Mouse (Mus musculus) hindbrain, embryonic 13.5 days (tissue): ENCODE results near the gene Copz1. TPM values are rescaled to one million over a fixed set of nuclear protein-coding genes. Genes with fewer than 3 reads are reported as not detected.

Source experiments
- ATAC-seq: fragments of 200-750 bp; cut with Nextera tagmentation; 2 replicates; pipeline ENCODE4 v1.8.0; 2017; ENCODE audit warnings: moderate TSS enrichment; ENCODE audit not compliant: low FRiP score
- H3K27ac ChIP-seq: fragments of 300-500 bp; sonication (generic); 2 replicates; pipeline ENCODE4 v1.5.1; 2015; ENCODE audit warnings: inconsistent platforms, mild to moderate bottlenecking, moderate library complexity
- H3K27me3 ChIP-seq: fragments of 300-500 bp; sonication (generic); 2 replicates; pipeline ENCODE4 v1.6.1; 2015; ENCODE audit warnings: mild to moderate bottlenecking, inconsistent platforms
- H3K36me3 ChIP-seq: fragments of 300-500 bp; sonication (generic); 2 replicates; pipeline ENCODE4 v1.6.1; 2015; ENCODE audit warnings: mild to moderate bottlenecking, inconsistent platforms
- H3K4me1 ChIP-seq: fragments of 300-500 bp; sonication (generic); replicated peaks from 2 replicates; pipeline ENCODE4 v1.6.1; 2015; ENCODE audit warnings: inconsistent platforms
- H3K4me2 ChIP-seq: fragments of 300-500 bp; sonication (generic); 2 replicates; pipeline ENCODE4 v1.6.1; 2015; ENCODE audit warnings: inconsistent platforms, mild to moderate bottlenecking, moderate library complexity
- H3K4me3 ChIP-seq: fragments of 300-500 bp; sonication (generic); 2 replicates; pipeline ENCODE4 v1.5.1; 2015; ENCODE audit warnings: mild to moderate bottlenecking, inconsistent platforms
- H3K9ac ChIP-seq: fragments of 300-500 bp; sonication (generic); 2 replicates; pipeline ENCODE4 v1.6.1; 2015; ENCODE audit warnings: mild to moderate bottlenecking, inconsistent platforms
- H3K9me3 ChIP-seq: fragments of 300-500 bp; sonication (generic); 2 replicates; pipeline ENCODE4 v1.6.1; 2016; ENCODE audit warnings: inconsistent platforms
- WGBS: fragments of 180-500 bp; shearing (Covaris S2); methylation state at CpG from one replicate; pipeline ENCODE4 v1.1.7; 2015; 5-methylcytosine and 5-hydroxymethylcytosine counted together
- polyA plus RNA-seq: library from polyadenylated mRNA; unstranded; fragments of >200 nt; fragmentation: Nextera tagmentation; extraction: Ambion mirVana; gene quantifications from 2 replicates; pipeline ENCODE4 v1.2.1, GENCODE M21; 2015

The Copz1 gene
- polyA plus RNA-seq, 1 experiment from 2014 or later = 222 TPM

DNA sequence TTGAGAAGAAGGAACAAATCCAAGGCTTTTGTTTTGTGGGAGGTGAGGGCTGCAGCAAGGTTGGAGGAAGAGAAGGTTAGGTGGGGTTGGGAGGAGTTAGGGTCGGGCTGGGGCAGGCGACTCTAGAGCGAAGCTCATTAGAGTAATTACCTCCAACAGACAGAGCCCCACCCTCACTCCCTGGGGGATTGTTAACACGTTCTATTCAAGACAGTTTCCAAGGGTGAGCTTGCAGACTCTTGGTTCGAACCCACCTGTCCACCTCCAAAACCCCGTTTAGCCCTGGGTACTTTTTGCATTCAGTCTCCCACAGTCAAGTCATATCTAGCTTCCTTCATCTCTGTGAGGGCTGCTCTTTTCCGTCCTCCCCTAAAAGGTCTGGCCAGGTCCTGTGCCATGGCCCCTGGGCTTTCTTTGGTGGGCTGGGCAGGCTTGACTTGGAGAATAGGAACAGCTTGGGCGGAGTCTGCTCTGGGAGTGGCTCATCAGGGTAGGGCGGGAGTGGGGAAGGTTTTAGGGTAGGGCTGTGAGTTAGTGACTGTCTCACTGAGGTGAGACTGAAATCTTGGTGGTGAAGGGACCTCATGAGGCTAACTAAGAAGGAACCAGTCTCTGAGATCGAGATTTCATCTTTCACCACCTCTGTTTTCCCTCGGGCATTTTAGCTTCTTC lies 64.6 kb downstream of the Copz1 start:
- Histone ChIP-seq H3K4me1 (peaks cover 70% of the 10 kb centered on the region), H3K9ac (no peak overlapping the region), H3K4me2 (no peak overlapping the region), H3K27ac (no peak overlapping the region), H3K36me3 (no peaks in the 10 kb centered on the region), H3K4me3 (no peak overlapping the region), H3K9me3 (no peaks in the 10 kb centered on the region), H3K27me3 (peaks cover 45% of the 10 kb centered on the region)
- WGBS = 26% methylated on average over 11 of the region's 11 CpGs
- ATAC-seq = no peak

DNA sequence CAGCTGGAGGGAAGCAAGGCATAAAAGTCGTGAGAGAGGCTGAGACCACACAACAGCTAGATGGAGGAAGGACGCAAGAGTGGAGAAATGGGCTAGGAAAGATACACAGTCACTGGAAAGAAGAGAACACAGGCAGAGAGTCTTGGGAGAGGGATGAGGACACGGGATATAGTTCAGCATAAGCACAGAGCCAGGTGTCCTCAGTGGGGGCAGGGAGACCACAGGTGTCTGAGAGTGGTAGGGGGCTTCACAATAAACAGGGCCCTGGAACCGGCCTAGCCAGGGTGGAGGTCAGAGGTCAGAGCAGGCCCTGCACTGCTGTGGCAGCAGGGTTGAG lies 66.3 kb downstream of the Copz1 start:
- H3K4me1 ChIP-seq = peaks cover 60% of the 10 kb centered on the region

DNA sequence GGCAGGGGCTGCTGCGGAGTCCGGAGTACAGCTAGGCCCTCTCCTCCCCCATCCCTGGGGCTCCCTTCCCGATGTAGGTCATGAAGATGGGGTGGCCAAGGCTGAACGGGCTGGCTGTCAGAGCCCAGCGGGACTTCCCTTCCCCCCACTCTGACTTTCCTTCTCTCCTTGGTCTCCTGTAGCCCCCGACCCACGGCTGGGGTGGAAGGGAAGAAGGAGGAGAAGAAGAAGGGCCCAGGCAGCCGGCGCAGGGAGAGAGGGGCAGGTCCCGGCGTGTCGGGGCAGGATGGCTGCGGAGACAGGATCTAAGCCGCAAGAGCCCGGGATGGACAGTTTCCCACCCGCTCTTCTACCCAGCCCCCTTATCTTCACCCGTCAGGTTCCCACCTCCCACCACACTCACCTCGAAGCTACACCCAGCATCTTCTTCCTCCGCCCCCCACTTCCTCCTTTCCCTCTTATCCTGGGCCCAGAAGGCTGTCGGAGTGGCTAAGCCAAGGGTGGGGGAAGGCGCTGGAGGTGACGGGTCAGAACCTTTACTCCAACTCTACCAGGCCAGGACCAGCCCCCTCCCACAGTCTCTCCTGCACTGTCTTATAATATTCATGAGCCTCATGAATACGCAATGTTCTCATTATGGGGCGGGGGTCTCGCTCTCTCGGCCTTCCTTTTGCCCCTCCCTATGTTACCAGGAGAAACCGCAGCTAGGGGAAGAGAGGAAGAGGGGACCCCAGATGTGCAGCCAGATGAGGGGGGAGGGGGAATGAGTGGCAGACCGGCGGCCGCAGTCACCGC lies 66.8 kb downstream of the Copz1 start:
- Histone ChIP-seq H3K4me1 (peaks cover 55% of the 10 kb centered on the region), H3K36me3 (no peaks in the 10 kb centered on the region)

More for the DNA sequence above, 66.3 kb downstream of the Copz1 start:
- H3K4me3 ChIP-seq = peak overlapping the region; percentile 61
- H3K9me3 ChIP-seq = no peaks in the 10 kb centered on the region
- ATAC-seq = no peak
- H3K27me3 ChIP-seq = peaks cover 45% of the 10 kb centered on the region
- WGBS = 39% methylated on average over 4 of the region's 4 CpGs
- no peaks in the 10 kb centered on the region for H3K36me3 ChIP-seq
- peak overlapping the region; percentile 76; the same call in 1 of the 2 replicates for H3K9ac ChIP-seq
- H3K27ac ChIP-seq = no peak overlapping the region
- H3K4me2 ChIP-seq = peak overlapping the region; percentile 80

DNA sequence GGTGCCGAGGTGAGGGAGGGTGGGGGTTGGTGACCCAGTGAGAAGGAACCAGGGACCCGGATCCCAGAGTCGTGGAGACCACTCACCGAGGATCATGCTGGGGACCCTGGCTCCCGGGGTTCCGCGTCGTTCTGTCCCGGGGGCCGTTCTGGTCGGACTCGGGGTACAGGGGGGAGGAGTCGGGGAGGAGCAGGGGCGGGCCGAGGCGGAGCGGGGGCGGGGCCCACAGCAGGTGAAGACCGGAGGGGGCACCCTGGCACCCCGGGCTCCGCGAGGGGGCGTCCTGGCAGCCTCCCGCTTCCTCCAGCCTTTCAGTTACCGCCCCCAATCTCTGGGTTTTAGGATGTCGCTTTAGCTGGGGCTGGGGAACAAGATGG lies 67.4 kb downstream of the Copz1 start, which contains the start of gene Zfp385a:
Gene Zfp385a (minus strand): TSS at position 133 of the 377 bp plus-strand sequence.
- Histone ChIP-seq H3K9ac (peak within 1 kb of the TSS; percentile 76), H3K36me3 (no peaks in the 10 kb centered on the region), H3K9me3 (no peaks in the 10 kb centered on the region), H3K27me3 (peaks cover 45% of the 10 kb centered on the region), H3K4me3 (peak within 1 kb of the TSS; percentile 61), H3K27ac (no peak within 1 kb of the TSS), H3K4me2 (peak within 1 kb of the TSS; percentile 80), H3K4me1 (peaks cover 52% of the 10 kb centered on the region)
- under 1% methylated on average over 26 of the region's 26 CpGs for WGBS
- peak; percentile 30 for ATAC-seq

More for the DNA sequence above, 66.8 kb downstream of the Copz1 start:
- ATAC-seq = peak; percentile 60
- Histone ChIP-seq H3K4me3 (peak overlapping the region; percentile 61), H3K4me2 (peak overlapping the region; percentile 80), H3K9ac (peak overlapping the region; percentile 76), H3K27ac (no peak overlapping the region), H3K9me3 (no peaks in the 10 kb centered on the region), H3K27me3 (peaks cover 45% of the 10 kb centered on the region)
- WGBS = 4% methylated on average over 28 of the region's 31 CpGs

DNA sequence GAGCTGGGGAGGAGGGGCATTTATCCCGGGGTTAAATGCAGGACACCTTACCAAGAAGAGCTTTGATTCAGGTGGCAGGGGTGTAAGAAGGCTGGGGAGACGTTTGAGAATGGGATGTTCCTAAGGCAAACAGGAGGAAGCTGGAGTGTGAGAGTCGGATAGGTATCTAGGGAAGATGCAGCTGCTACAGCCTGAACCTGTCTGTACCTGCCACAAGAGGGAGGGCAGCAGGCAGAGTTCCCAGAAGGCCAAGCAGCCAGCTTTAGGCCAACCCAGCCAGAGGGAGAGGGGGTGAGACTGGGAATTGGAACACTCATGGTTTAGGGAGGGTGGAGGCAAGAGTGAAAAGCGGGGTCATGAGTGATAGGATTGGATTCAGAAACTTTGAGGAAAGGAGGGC lies 68.3 kb downstream of the Copz1 start:
- peak overlapping the region; percentile 61 for H3K4me3 ChIP-seq
- H3K4me2 ChIP-seq = peak overlapping the region; percentile 80
- H3K9ac ChIP-seq = peak overlapping the region; percentile 76; the same call in 1 of the 2 replicates
- no peak for ATAC-seq
- H3K27ac ChIP-seq = no peak overlapping the region
- peaks cover 45% of the 10 kb centered on the region for H3K27me3 ChIP-seq
- no peaks in the 10 kb centered on the region for H3K9me3 ChIP-seq
- H3K36me3 ChIP-seq = no peaks in the 10 kb centered on the region
- WGBS = 15% methylated on average over 4 of the region's 4 CpGs
- peaks cover 44% of the 10 kb centered on the region for H3K4me1 ChIP-seq

DNA sequence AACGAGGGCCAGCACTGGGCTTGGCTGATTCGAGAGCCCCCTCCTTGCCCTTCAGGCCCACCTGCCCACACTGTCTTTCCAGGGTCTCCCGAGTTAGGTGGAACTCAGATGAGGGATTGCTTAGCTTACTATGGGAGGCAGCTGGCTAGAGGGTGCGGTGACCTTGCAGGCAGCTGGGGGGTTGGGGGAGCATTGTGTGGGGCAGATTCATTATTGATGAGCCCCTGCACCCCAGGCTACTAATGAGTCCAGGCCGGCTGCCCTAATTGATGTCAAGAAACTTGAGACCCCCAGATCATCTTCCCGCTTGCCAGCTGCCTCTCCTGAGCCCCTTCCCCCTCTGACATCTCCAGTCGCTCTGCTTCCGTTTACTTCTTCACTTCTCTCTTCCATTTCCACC lies 69.0 kb downstream of the Copz1 start:
- ATAC-seq = no peak
- H3K4me1 ChIP-seq = peaks cover 38% of the 10 kb centered on the region
- no peaks in the 10 kb centered on the region for H3K9me3 ChIP-seq
- H3K4me2 ChIP-seq = no peak overlapping the region
- H3K27ac ChIP-seq = no peak overlapping the region
- peak overlapping the region; percentile 36; the same call in 1 of the 2 replicates for H3K9ac ChIP-seq
- H3K27me3 ChIP-seq = peaks cover 45% of the 10 kb centered on the region
- H3K36me3 ChIP-seq = no peaks in the 10 kb centered on the region
- H3K4me3 ChIP-seq = no peak overlapping the region
- 34% methylated on average over 8 of the region's 8 CpGs for WGBS

DNA sequence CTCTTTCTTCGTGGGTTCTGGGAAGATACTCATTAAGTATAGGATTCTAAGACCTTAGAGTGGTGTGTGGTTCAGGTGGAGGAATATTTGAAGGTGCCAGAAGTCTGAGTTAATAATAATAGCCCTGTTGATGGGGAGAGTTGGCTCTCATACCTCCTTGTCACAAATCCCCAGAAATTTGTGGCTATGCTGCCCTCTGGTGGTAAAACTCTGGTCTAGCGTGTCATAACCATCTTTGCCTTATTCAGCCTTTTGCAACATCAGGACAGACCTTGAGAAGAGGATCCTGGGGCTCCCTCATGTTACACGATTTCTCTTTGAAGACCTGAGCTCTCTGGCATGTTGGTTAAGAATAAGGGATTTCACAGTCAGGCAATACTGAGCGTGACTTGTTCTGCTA lies 69.9 kb downstream of the Copz1 start:
- no peaks in the 10 kb centered on the region for H3K36me3 ChIP-seq
- ATAC-seq = no peak
- H3K27me3 ChIP-seq = peaks cover 42% of the 10 kb centered on the region

DNA sequence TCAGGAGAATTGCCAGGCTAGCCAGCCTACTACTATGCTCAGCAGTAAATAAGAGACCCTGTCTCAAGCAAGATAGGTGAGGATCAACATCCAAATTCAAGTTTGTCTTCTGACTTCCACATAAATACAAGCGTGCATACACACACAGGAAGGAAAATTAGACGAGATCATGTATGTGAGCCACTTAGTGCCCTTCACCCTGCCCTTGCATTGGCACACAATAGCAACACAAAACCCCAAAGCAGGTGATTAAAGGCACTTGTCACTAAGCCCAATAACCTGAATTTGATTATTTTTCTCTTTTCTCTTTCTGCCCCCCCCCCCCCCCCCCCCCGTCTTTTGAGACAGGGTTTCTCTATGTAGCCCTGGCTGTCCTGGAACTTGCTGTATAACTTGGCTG lies 70.5 kb downstream of the Copz1 start:
- no peaks in the 10 kb centered on the region for H3K9me3 ChIP-seq
- peaks cover 33% of the 10 kb centered on the region for H3K4me1 ChIP-seq
- no peaks in the 10 kb centered on the region for H3K36me3 ChIP-seq
- no peak for ATAC-seq
- 62% methylated on average over 3 of the region's 3 CpGs for WGBS
- peaks cover 37% of the 10 kb centered on the region for H3K27me3 ChIP-seq
- no peak overlapping the region for H3K9ac ChIP-seq
- H3K27ac ChIP-seq = no peak overlapping the region
- H3K4me3 ChIP-seq = no peak overlapping the region
- H3K4me2 ChIP-seq = no peak overlapping the region

More for the DNA sequence above, 69.9 kb downstream of the Copz1 start:
- Histone ChIP-seq H3K9ac (no peak overlapping the region), H3K9me3 (no peaks in the 10 kb centered on the region), H3K4me3 (no peak overlapping the region), H3K4me2 (no peak overlapping the region), H3K4me1 (peaks cover 33% of the 10 kb centered on the region), H3K27ac (no peak overlapping the region)
- WGBS = 13% methylated on average over 4 of the region's 4 CpGs

DNA sequence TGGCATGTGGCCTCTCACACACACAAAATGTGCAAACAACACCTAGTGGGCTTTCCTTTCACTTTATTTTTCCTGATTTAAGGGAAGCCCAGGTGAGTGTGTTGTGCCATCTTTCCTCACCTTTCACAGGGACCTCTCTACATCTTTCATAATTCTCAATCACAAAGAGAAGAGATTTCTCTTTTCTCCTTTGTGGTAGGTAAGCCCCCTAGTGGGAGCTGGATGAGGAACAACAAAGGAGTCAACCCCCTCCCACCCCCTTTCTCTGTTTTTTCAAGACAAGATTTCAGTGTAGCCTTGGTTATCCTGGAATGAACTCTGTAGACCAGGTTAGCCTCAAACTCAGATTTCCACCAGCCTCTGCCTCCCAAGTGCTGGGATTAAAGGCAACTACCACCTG lies 71.0 kb downstream of the Copz1 start:
- Histone ChIP-seq H3K27ac (no peak overlapping the region), H3K36me3 (no peaks in the 10 kb centered on the region), H3K9me3 (no peaks in the 10 kb centered on the region), H3K27me3 (peaks cover 31% of the 10 kb centered on the region), H3K9ac (no peak overlapping the region), H3K4me3 (no peak overlapping the region), H3K4me2 (no peak overlapping the region), H3K4me1 (peaks cover 33% of the 10 kb centered on the region)
- no peak for ATAC-seq

DNA sequence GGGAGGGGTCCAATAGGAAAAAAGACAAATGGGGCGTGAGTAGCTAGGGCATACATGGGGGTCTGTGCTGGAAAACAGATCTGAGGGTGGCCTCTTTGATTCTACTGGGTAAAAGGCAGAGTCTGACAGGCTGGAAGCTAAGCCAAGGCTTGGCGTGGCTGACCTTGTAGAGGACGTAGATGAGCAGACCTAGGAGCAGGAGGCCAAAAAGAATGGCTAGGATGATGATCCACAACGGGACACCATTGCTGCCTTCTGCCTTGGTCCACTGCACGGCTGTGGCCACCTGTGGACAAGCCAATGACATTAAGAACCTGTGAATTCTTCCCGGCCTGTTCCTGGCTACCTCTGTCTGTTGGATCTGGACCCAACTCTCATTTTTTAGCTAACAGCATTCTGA lies 73.3 kb downstream of the Copz1 start:
- Histone ChIP-seq H3K27me3 (peaks cover 14% of the 10 kb centered on the region), H3K4me3 (no peak overlapping the region), H3K9ac (no peak overlapping the region), H3K36me3 (no peaks in the 10 kb centered on the region), H3K9me3 (no peaks in the 10 kb centered on the region), H3K27ac (no peak overlapping the region), H3K4me2 (no peak overlapping the region), H3K4me1 (peaks cover 13% of the 10 kb centered on the region)
- no peak for ATAC-seq
- WGBS = 92% methylated on average over 6 of the region's 6 CpGs

DNA sequence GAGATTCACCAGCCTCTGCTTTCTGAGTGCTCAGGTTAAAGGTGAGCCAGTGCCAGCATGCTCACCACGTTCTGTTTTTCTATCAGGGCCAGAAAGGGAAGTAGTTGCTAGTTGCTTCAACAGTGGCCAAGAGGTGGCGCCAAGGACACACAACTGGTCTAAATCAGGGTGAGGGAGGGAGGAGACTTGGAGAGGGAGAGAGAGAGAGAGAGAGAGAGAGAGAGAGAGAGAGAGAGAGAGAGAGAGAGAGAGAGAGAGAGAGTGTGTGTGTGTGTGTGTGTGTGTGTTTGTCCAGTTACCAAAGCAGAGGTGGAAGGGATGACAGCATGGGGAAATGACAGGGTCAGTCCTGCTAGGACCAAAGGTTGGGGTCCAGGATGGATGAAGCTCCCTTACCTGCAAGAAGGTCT lies 74.8 kb downstream of the Copz1 start:
- Histone ChIP-seq H3K4me2 (no peak overlapping the region), H3K4me3 (no peak overlapping the region), H3K36me3 (no peaks in the 10 kb centered on the region), H3K4me1 (no peaks in the 10 kb centered on the region), H3K27ac (no peak overlapping the region), H3K9ac (no peak overlapping the region), H3K9me3 (no peaks in the 10 kb centered on the region), H3K27me3 (no peaks in the 10 kb centered on the region)
- no peak for ATAC-seq
- WGBS = 4% methylated on average over 2 of the region's 2 CpGs
